Mouse (Mus musculus): ENCODE results near the gene Lypd6b. TPM values are rescaled to one million over a fixed set of nuclear protein-coding genes. Genes with fewer than 3 reads are reported as not detected.

Lypd6b gene
- polyA plus RNA-seq, 1 experiment = 0.20 TPM

GRCm38 (mm10) chr2:49868116-49868858, 80.8 kb downstream of the Lypd6b start:
- TF ChIP-seq CTCF (IDR thresholded peaks at IDR 0.05; ENCODE audit: control insufficient read depth, insufficient read depth, insufficient replicate concordance, low read depth, low read length) = no peak
- no peak for TF ChIP-seq POLR2A (IDR thresholded peaks at IDR 0.05; ENCODE audit: control insufficient read depth, low read depth, low read length)
- H3K4me1 ChIP-seq (ENCODE audit: control insufficient read depth, insufficient read depth, low read length) = no peaks in the 10 kb centered on the region
- no peak overlapping the region for H3K4me3 ChIP-seq (ENCODE audit: control insufficient read depth, low read depth, low read length)
- no peak overlapping the region for H3K27ac ChIP-seq (ENCODE audit: control insufficient read depth, insufficient read depth, low read depth, low read length)
- no peaks in the 10 kb centered on the region for H3K36me3 ChIP-seq (ENCODE audit: control insufficient read depth, insufficient read depth, low read length)
- no peaks in the 10 kb centered on the region for H3K27me3 ChIP-seq (ENCODE audit: control insufficient read depth, insufficient read depth, low read length)

GRCm38 (mm10) chr2:49869044-49869443, 81.6 kb downstream of the Lypd6b start:
- H3K36me3 ChIP-seq (ENCODE audit: control insufficient read depth, insufficient read depth, low read length) = no peaks in the 10 kb centered on the region
- no peaks in the 10 kb centered on the region for H3K4me1 ChIP-seq (ENCODE audit: control insufficient read depth, insufficient read depth, low read length)
- H3K4me3 ChIP-seq (ENCODE audit: control insufficient read depth, low read depth, low read length) = no peak overlapping the region
- no peak overlapping the region for H3K27ac ChIP-seq (ENCODE audit: control insufficient read depth, insufficient read depth, low read depth, low read length)
- no peak for TF ChIP-seq CTCF (IDR thresholded peaks at IDR 0.05; ENCODE audit: control insufficient read depth, insufficient read depth, insufficient replicate concordance, low read depth, low read length)
- TF ChIP-seq POLR2A (IDR thresholded peaks at IDR 0.05; ENCODE audit: control insufficient read depth, low read depth, low read length) = no peak
- H3K27me3 ChIP-seq (ENCODE audit: control insufficient read depth, insufficient read depth, low read length) = no peaks in the 10 kb centered on the region

- TF ChIP-seq CTCF (IDR thresholded peaks at IDR 0.05; ENCODE audit: control insufficient read depth, insufficient read depth, insufficient replicate concordance, low read depth, low read length) (no peak), POLR2A (IDR thresholded peaks at IDR 0.05; ENCODE audit: control insufficient read depth, low read depth, low read length) (no peak)
- H3K27me3 ChIP-seq (ENCODE audit: control insufficient read depth, insufficient read depth, low read length) = no peaks in the 10 kb centered on the region
- no peak overlapping the region for H3K4me3 ChIP-seq (ENCODE audit: control insufficient read depth, low read depth, low read length)
- H3K27ac ChIP-seq (ENCODE audit: control insufficient read depth, insufficient read depth, low read depth, low read length) = no peak overlapping the region
- no peaks in the 10 kb centered on the region for H3K4me1 ChIP-seq (ENCODE audit: control insufficient read depth, insufficient read depth, low read length)
- H3K36me3 ChIP-seq (ENCODE audit: control insufficient read depth, insufficient read depth, low read length) = no peaks in the 10 kb centered on the region
These were observed 82.5 kb downstream of the Lypd6b start for GRCm38 (mm10) chr2:49869782-49870514.

GRCm38 (mm10) chr2:49871012-49871411, 83.5 kb downstream of the Lypd6b start:
- TF ChIP-seq POLR2A (IDR thresholded peaks at IDR 0.05; ENCODE audit: control insufficient read depth, low read depth, low read length) = no peak
- no peak for TF ChIP-seq CTCF (IDR thresholded peaks at IDR 0.05; ENCODE audit: control insufficient read depth, insufficient read depth, insufficient replicate concordance, low read depth, low read length)
- Histone ChIP-seq H3K27me3 (ENCODE audit: control insufficient read depth, insufficient read depth, low read length) (no peaks in the 10 kb centered on the region), H3K27ac (ENCODE audit: control insufficient read depth, insufficient read depth, low read depth, low read length) (no peak overlapping the region), H3K4me3 (ENCODE audit: control insufficient read depth, low read depth, low read length) (no peak overlapping the region), H3K36me3 (ENCODE audit: control insufficient read depth, insufficient read depth, low read length) (no peaks in the 10 kb centered on the region), H3K4me1 (ENCODE audit: control insufficient read depth, insufficient read depth, low read length) (no peaks in the 10 kb centered on the region)

GRCm38 (mm10) chr2:49880507-49880906, 93.0 kb downstream of the Lypd6b start:
- Histone ChIP-seq H3K27me3 (ENCODE audit: control insufficient read depth, insufficient read depth, low read length) (no peaks in the 10 kb centered on the region), H3K36me3 (ENCODE audit: control insufficient read depth, insufficient read depth, low read length) (no peaks in the 10 kb centered on the region), H3K4me1 (ENCODE audit: control insufficient read depth, insufficient read depth, low read length) (no peaks in the 10 kb centered on the region), H3K27ac (ENCODE audit: control insufficient read depth, insufficient read depth, low read depth, low read length) (no peak overlapping the region), H3K4me3 (ENCODE audit: control insufficient read depth, low read depth, low read length) (no peak overlapping the region)
- no peak for TF ChIP-seq POLR2A (IDR thresholded peaks at IDR 0.05; ENCODE audit: control insufficient read depth, low read depth, low read length)
- no peak for TF ChIP-seq CTCF (IDR thresholded peaks at IDR 0.05; ENCODE audit: control insufficient read depth, insufficient read depth, insufficient replicate concordance, low read depth, low read length)

GRCm38 (mm10) chr2:49881002-49881401, 93.5 kb downstream of the Lypd6b start:
- H3K27me3 ChIP-seq (ENCODE audit: control insufficient read depth, insufficient read depth, low read length) = no peaks in the 10 kb centered on the region
- TF ChIP-seq CTCF (IDR thresholded peaks at IDR 0.05; ENCODE audit: control insufficient read depth, insufficient read depth, insufficient replicate concordance, low read depth, low read length) (no peak), POLR2A (IDR thresholded peaks at IDR 0.05; ENCODE audit: control insufficient read depth, low read depth, low read length) (no peak)
- no peak overlapping the region for H3K4me3 ChIP-seq (ENCODE audit: control insufficient read depth, low read depth, low read length)
- H3K27ac ChIP-seq (ENCODE audit: control insufficient read depth, insufficient read depth, low read depth, low read length) = no peak overlapping the region
- H3K36me3 ChIP-seq (ENCODE audit: control insufficient read depth, insufficient read depth, low read length) = no peaks in the 10 kb centered on the region
- no peaks in the 10 kb centered on the region for H3K4me1 ChIP-seq (ENCODE audit: control insufficient read depth, insufficient read depth, low read length)

- no peak for TF ChIP-seq CTCF (IDR thresholded peaks at IDR 0.05; ENCODE audit: control insufficient read depth, insufficient read depth, insufficient replicate concordance, low read depth, low read length)
- no peak for TF ChIP-seq POLR2A (IDR thresholded peaks at IDR 0.05; ENCODE audit: control insufficient read depth, low read depth, low read length)
- no peak overlapping the region for H3K4me3 ChIP-seq (ENCODE audit: control insufficient read depth, low read depth, low read length)
- H3K27me3 ChIP-seq (ENCODE audit: control insufficient read depth, insufficient read depth, low read length) = no peaks in the 10 kb centered on the region
- no peaks in the 10 kb centered on the region for H3K36me3 ChIP-seq (ENCODE audit: control insufficient read depth, insufficient read depth, low read length)
- H3K27ac ChIP-seq (ENCODE audit: control insufficient read depth, insufficient read depth, low read depth, low read length) = no peak overlapping the region
- H3K4me1 ChIP-seq (ENCODE audit: control insufficient read depth, insufficient read depth, low read length) = no peaks in the 10 kb centered on the region
These were observed 95.0 kb downstream of the Lypd6b start for GRCm38 (mm10) chr2:49882461-49882860.

Measured in testis, adult 2 months (tissue).